In genomic region chr17:78328287-78328686, GRCm38 (mm10) we compare ENCODE assay signal across 12 mouse cellular contexts.
DNase-seq lines count a peak whose midpoint lies in the region; ATAC-seq and TF ChIP-seq lines count a peak whose summit lies in the region.
"Had no signal": no experiment of that assay in that cellular context is flagged by ENCODE, and none has a peak within 500 bp of the region (broad histone marks: within the 10 kb centered on the region; RNA-seq: fewer than 3 reads in every experiment).

No protein-coding gene starts in this region.

- peak overlapping the region; percentile 48; the same call in 1 of the 2 replicates for H3K27ac ChIP-seq in intestine, embryonic 14.5 days (ENCODE audit: low read depth)
- H3K27ac ChIP-seq in intestine, postnatal 0 days (ENCODE audit: low read depth, low read length): no peak overlapping the region
- no peak overlapping the region for H3K27ac ChIP-seq in hindbrain, embryonic 10.5 days

- H3K9ac ChIP-seq in intestine, embryonic 14.5 days (ENCODE audit: low read length): no peak overlapping the region
- no peak overlapping the region for H3K9ac ChIP-seq in intestine, postnatal 0 days (ENCODE audit: low read depth, low read length)

- H3K9me3 ChIP-seq in intestine, embryonic 14.5 days (ENCODE audit: control insufficient read depth, low read length): no peaks in the 10 kb centered on the region
- no peaks in the 10 kb centered on the region for H3K9me3 ChIP-seq in intestine, postnatal 0 days (ENCODE audit: control insufficient read depth)
- no peaks in the 10 kb centered on the region for H3K9me3 ChIP-seq in erythroblast, embryonic 14.5 days (ENCODE audit: control insufficient read depth, low read length)
- H3K9me3 ChIP-seq in hindbrain, embryonic 10.5 days: no peaks in the 10 kb centered on the region

- H3K36me3 ChIP-seq in intestine, embryonic 14.5 days (ENCODE audit: control insufficient read depth, insufficient read depth, low read length): no peaks in the 10 kb centered on the region
- H3K36me3 ChIP-seq in intestine, postnatal 0 days (ENCODE audit: control insufficient read depth, insufficient read depth): 0 out of 2 replicates have a peak, but pooled peaks cover 4% of the 10 kb centered on the region
- H3K36me3 ChIP-seq in erythroblast, embryonic 14.5 days (ENCODE audit: control insufficient read depth): no peaks in the 10 kb centered on the region; the same call in 1 of the 2 replicates
- peaks cover 7% of the 10 kb centered on the region; the same call in 1 of the 2 replicates for H3K36me3 ChIP-seq in hindbrain, embryonic 10.5 days

- no peak overlapping the region for H3K4me2 ChIP-seq in intestine, embryonic 14.5 days (ENCODE audit: low read length)
- no peak overlapping the region for H3K4me2 ChIP-seq in intestine, postnatal 0 days (replicated peaks; ENCODE audit: low read depth)

- TF ChIP-seq CTCF in intestine, postnatal 0 days (IDR thresholded peaks at IDR 0.05; ENCODE audit: low read depth): no peak

- WGBS in intestine, embryonic 14.5 days: 9% methylated on average over 3 of the region's 3 CpGs
- 25% methylated on average over 3 of the region's 3 CpGs for WGBS in intestine, postnatal 0 days
- WGBS in hindbrain, embryonic 10.5 days: 73% methylated on average over 3 of the region's 3 CpGs

- H3K27me3 ChIP-seq in intestine, embryonic 14.5 days (replicated peaks; ENCODE audit: control insufficient read depth, insufficient read depth, low read length): no peaks in the 10 kb centered on the region
- H3K27me3 ChIP-seq in intestine, postnatal 0 days (replicated peaks; ENCODE audit: control insufficient read depth, insufficient read depth, low read length): no peaks in the 10 kb centered on the region
- no peaks in the 10 kb centered on the region for H3K27me3 ChIP-seq in erythroblast, embryonic 14.5 days (ENCODE audit: control insufficient read depth)
- no peaks in the 10 kb centered on the region for H3K27me3 ChIP-seq in hindbrain, embryonic 10.5 days (ENCODE audit: insufficient read depth, poor library complexity, severe bottlenecking)

- ATAC-seq in intestine, embryonic 14.5 days (replicated peaks; ENCODE audit: low FRiP score, low TSS enrichment, low read depth): no peak
- no peak for ATAC-seq in intestine, postnatal 0 days
- ATAC-seq in megakaryocyte-erythroid progenitor cell, adult 5-6 weeks (replicated peaks; ENCODE audit: low FRiP score, low TSS enrichment, poor library complexity, severe bottlenecking): peak; percentile 94
- ATAC-seq: CD4-positive, CD25-positive, alpha-beta regulatory T cell, adult 4 months had no signal

- no peak for DNase-seq in intestine, embryonic 14.5 days (ENCODE audit: low spot score)
- peak; percentile 58 for DNase-seq in c-Kit-negative CD71-positive TER-119-positive erythroid progenitor cells, embryonic 14.5 days (ENCODE audit: low read depth, low spot score)
- DNase-seq in hindbrain, embryonic 10.5 days (ENCODE audit: low spot score): no peak
- DNase-seq in left cerebral cortex, adult 18-20 months (ENCODE audit: low spot score in 2 of 2): no peak
- DNase-seq: adrenal gland, postnatal 36 days; cerebellum, adult 9-11 months; kidney, postnatal 14 days; lung, postnatal 4 days had no signal

- no peak overlapping the region for H3K4me3 ChIP-seq in intestine, embryonic 14.5 days (ENCODE audit: low read depth, low read length)
- H3K4me3 ChIP-seq in intestine, postnatal 0 days (ENCODE audit: low read depth, low read length): no peak overlapping the region
- H3K4me3 ChIP-seq in erythroblast, embryonic 14.5 days (replicated peaks): peak overlapping the region; percentile 21
- H3K4me3 ChIP-seq in hindbrain, embryonic 10.5 days: no peak overlapping the region

- H3K4me1 ChIP-seq in intestine, embryonic 14.5 days (replicated peaks; ENCODE audit: control insufficient read depth, insufficient read depth, low read length): peaks cover 15% of the 10 kb centered on the region
- H3K4me1 ChIP-seq in intestine, postnatal 0 days (replicated peaks; ENCODE audit: control insufficient read depth, insufficient read depth, low read length): 0 out of 2 replicates have a peak, but pooled peaks cover 5% of the 10 kb centered on the region
- H3K4me1 ChIP-seq in erythroblast, embryonic 14.5 days (ENCODE audit: control insufficient read depth): peaks cover 61% of the 10 kb centered on the region
- peaks cover 12% of the 10 kb centered on the region for H3K4me1 ChIP-seq in hindbrain, embryonic 10.5 days (replicated peaks)
